Mouse (Mus musculus): Measurements from ENCODE around the gene Kctd2.
A peak's percentile ranks its signal among the peaks of the same experiment; 100 is the strongest.

Kctd2 gene

GRCm38 (mm10) chr11:115400630-115401391 lies 19.1 kb upstream of the Kctd2 start:
- DNase-seq (ENCODE audit: low read depth, low spot score), result no peak

GRCm38 (mm10) chr11:115403338-115404124 lies 16.4 kb upstream of the Kctd2 start, which contains the start of gene Mrpl58:
Mrpl58 (plus strand) TSS chr11:115403752.
- peak; percentile 75 for DNase-seq (ENCODE audit: low read depth, low spot score)

- DNase-seq (ENCODE audit: low read depth, low spot score), result no peak
Measured at GRCm38 (mm10) chr11:115405723-115406122, 14.2 kb upstream of the Kctd2 start.

DNA sequence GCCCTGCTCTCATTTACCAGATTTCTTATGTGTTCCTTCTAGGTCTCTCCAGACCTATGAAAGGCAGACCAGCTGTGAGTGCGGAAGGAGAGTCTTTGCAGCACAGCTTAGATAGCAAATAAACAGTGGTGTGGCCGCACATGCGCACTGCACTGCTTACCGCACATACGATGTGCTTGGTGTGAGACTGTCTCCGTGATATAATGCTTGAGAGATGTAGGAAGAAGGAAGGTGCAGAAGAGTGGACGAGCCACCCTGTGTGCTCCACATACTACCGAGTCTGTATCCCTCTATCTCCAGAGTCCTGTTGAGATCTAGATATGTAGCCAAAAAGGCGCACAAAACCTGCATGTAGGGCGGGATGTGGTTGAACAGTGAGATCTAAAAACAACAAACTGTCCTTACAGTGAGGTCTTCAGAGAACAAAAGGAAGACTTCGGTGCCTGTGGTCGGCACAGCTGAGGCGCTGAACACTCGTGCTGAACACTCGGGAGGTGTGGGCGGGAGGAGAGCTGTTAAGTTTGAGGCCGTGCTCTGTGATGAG lies 13.0 kb upstream of the Kctd2 start:
- no peak for DNase-seq (ENCODE audit: low read depth, low spot score)

DNA sequence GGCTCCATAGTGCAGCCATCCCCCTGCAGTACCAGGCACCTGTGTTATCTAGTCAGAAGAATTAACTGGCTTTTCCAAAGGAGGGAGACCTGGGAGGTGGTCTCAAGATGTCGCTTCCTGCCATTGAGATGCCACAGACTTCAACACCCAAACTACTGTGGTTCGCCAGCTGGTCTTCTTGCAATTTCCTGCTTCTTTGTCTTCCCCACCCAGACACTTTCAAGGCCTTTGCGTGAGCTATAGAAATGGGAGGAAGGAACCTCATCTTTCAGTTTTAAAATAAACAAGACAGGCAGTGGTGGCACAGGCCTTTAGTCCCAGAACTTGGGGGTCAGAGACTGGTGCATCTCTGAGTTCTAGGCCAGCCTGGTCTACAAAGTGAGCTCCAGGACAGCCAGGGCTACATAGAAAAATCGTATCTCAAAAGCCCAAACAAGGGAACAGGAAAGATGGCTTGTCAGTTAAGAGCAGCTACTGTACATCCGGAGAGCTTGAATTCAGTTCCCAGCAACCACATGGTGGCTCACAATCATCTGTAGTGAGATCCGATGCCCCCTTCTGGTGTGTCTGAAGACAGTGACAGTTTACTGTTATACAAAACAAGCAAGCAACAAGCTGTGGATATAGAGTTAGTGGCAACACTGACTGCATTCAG lies 11.5 kb upstream of the Kctd2 start:
- no peak for DNase-seq (ENCODE audit: low read depth, low spot score)

DNA sequence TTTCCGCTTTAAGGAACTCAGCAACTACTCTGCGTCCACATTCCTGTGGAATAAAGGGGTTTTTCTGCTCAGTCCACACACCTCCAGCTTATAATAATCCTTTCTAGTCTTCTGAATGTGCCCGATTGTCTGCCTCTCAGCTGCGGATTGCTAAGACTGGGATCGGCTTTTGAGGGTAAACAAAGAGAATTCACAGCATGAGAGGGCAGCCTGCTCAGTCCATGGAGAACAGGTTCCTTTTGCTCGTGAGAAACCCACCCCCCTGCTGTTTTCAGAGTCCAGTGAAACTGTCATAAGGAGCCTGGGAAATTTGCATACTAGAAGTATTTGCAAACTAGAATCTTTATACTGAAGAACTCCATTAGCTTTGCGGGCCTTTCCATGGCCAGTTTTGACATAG lies 10.4 kb upstream of the Kctd2 start:
- no peak for DNase-seq (ENCODE audit: low read depth, low spot score)

DNA sequence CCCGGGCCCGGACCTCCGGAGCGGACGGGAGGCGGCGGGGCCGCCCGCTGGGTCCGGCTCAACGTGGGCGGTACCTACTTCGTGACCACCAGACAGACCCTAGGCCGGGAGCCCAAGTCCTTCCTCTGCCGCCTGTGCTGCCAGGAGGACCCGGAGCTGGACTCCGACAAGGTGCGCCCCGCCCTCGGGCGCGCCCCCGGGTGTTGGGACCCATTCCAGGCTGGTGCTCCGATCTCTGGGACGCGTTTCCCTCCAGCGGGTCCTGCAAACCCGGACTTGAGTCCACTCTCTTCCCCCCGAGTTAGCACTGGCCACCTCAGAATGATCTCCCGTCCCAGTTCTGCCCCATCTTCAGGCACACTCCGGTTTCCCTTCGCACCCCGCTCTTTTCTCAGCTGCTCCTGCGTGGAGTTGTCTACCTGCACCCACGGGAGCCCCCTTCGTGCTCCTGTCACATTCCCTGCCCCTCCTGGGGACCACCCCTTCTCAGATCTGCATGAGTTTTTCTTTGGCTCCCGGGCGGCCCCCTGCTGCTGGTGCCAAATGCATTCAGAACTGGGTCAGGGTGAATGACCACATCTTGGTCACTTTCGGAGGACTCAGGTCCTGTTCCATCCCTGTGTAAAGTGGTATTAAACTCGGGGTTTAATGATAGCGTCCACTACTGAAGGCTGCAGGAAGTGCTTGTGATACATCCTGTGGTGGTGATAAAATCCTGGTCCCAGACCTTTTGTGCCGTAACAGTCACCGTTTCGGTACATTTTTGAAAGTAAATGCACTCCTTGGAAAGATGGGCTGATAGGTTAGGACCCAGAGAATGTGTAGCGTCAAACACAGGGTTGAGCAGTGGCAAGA lies 635 bp downstream of the Kctd2 start:
- DNase-seq (ENCODE audit: low read depth, low spot score), result no peak

DNA sequence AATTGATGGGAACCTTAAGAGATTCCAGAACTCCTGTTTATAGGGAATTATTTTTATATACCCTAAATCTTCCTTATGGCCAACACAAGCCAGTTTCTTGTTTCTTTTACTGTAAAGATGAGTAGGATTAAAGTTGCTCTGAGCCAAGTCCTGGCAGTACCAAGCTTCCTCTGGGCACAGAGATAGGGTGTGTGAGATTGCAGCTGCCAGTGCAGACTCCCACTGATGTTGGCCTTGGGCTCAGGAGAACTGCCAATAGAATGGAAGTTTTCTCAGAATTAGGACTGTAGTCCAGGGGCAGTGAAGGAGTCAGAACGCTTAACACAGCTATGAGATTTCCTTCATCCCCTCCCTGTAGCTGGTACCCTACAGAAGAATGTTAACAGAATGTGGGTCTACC lies 1.4 kb downstream of the Kctd2 start:
- no peak for DNase-seq (ENCODE audit: low read depth, low spot score)

- no peak for DNase-seq (ENCODE audit: low read depth, low spot score)
Measured at GRCm38 (mm10) chr11:115421972-115422371, 2.0 kb downstream of the Kctd2 start.

GRCm38 (mm10) chr11:115423091-115423490 lies 3.2 kb downstream of the Kctd2 start:
- no peak for DNase-seq (ENCODE audit: low read depth, low spot score)

- DNase-seq (ENCODE audit: low read depth, low spot score), result no peak
Measured at GRCm38 (mm10) chr11:115424666-115425065, 4.7 kb downstream of the Kctd2 start.

- DNase-seq (ENCODE audit: low read depth, low spot score), result no peak
Measured at GRCm38 (mm10) chr11:115425671-115426070, 5.7 kb downstream of the Kctd2 start.

- peak; percentile 85 for DNase-seq (ENCODE audit: low read depth, low spot score)
Measured at GRCm38 (mm10) chr11:115427482-115428331, 7.8 kb downstream of the Kctd2 start.

DNA sequence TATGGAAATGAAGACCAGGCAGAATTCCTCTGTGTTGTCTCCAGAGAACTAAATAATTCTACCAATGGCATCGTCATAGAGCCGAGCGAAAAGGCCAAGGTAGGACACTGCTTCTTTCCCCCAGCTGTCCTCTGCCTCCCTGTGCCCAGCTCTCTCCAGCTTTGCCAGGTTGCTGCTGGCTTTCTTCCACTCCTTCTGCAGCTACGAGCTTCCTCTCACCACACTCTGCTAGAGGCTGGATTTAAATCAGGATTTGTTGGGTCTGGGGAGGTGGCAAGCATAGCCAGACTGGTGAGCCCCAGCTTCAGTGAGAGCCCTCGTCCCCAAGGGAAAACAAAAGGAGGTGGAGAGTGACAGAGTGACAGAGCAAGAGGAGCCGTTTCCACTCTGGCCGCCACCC lies 9.4 kb downstream of the Kctd2 start:
- DNase-seq (ENCODE audit: low read depth, low spot score), result no peak

- DNase-seq (ENCODE audit: low read depth, low spot score), result no peak
Measured at GRCm38 (mm10) chr11:115430561-115430960, 10.6 kb downstream of the Kctd2 start.

- DNase-seq (ENCODE audit: low read depth, low spot score), result no peak
Measured at GRCm38 (mm10) chr11:115432814-115433213, 12.9 kb downstream of the Kctd2 start.

DNA sequence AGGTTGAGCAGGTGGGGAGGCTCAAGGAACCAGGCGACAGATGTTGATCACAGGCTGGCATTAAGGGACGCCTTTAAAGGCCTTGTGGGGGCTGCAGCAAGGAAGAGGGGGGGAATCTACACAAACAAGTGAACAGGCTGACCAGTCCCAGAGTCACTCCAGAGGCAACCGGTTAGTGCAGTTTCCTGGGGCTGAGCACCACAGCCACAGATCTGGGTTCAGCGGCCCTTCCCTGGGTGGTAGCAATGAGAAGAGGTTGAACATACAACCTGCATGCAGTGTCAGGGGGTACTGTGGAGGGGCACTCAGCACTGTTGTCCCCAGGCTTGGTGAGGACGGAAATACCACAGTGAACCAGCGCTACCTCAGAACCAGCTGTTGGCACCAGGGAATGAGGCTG lies 13.4 kb downstream of the Kctd2 start:
- no peak for DNase-seq (ENCODE audit: low read depth, low spot score)

DNA sequence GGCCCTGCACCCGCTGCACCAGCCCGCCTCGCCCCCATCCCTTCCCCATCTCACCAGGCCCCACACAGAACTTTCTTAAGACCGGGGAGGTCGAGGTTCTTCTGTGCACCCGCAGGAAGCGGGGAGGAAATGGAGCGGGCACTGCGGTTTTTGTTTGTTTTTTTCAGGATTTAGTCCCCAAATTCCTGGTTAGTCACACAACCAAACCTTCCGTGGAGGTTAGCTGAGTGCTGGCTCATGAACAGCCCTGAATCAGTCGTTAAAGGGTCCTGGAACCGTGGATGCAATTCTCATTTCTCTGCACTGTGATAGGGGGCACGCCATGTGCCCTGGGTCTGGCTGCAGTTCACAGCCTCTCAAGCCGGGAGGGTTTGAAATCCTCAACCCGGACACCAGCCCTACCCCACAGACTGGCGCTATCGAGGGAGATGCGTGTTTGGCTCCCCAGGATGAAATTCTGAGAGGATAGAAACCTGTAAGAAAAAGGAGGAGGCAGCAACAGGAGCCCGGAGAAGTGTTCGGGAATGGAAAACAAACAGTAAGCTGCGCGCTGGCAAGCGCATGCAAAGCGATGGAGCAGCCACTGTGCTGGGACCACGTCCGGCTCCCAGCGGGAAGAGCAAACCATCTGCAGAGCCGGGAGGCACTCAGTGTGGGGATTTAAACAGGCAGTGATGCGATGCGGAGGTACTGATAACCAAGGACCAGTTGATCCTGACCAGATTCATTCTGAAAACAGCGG lies 15.8 kb downstream of the Kctd2 start:
- DNase-seq (ENCODE audit: low read depth, low spot score), result no peak

- DNase-seq (ENCODE audit: low read depth, low spot score), result no peak
Measured at GRCm38 (mm10) chr11:115437571-115438122, 17.7 kb downstream of the Kctd2 start.

All from WW6 (cell line).